Mouse (Mus musculus) cerebellum, adult 9-10 months (tissue): ENCODE measurements around the gene Camkk1.

Source experiments
- DNase-seq: peaks from one replicate; pipeline ENCODE4 v3.0.0; 2022

Camkk1 gene

GRCm38 (mm10) chr11:73015391-73016102, 3.3 kb upstream of the Camkk1 start:
- peak; percentile 82 for DNase-seq

- no peak for DNase-seq
Measured at GRCm38 (mm10) chr11:73016103-73016420, 2.7 kb upstream of the Camkk1 start.

- peak; percentile 74 for DNase-seq
Measured at GRCm38 (mm10) chr11:73019147-73019795, 463 bp downstream of the Camkk1 start.

GRCm38 (mm10) chr11:73020953-73021800, 2.4 kb downstream of the Camkk1 start:
- peak; percentile 65 for DNase-seq

- peak; percentile 86 for DNase-seq
Measured at GRCm38 (mm10) chr11:73023099-73023498, 4.3 kb downstream of the Camkk1 start.

GRCm38 (mm10) chr11:73023827-73024226, 5.0 kb downstream of the Camkk1 start:
- DNase-seq = no peak

- no peak for DNase-seq
Measured at GRCm38 (mm10) chr11:73024236-73024904, 5.6 kb downstream of the Camkk1 start.

GRCm38 (mm10) chr11:73026961-73027360, 8.2 kb downstream of the Camkk1 start:
- DNase-seq = no peak

- DNase-seq = peak; percentile 94
Measured at GRCm38 (mm10) chr11:73030821-73031498, 12.2 kb downstream of the Camkk1 start.

- DNase-seq = no peak
Measured at GRCm38 (mm10) chr11:73031536-73031935, 12.7 kb downstream of the Camkk1 start.

- peak; percentile 10 for DNase-seq
Measured at GRCm38 (mm10) chr11:73036077-73036476, 17.3 kb downstream of the Camkk1 start.

- peak; percentile 15 for DNase-seq
Measured at GRCm38 (mm10) chr11:73036889-73037288, 18.1 kb downstream of the Camkk1 start.

- DNase-seq = peak; percentile 9
Measured at GRCm38 (mm10) chr11:73037691-73038090, 18.9 kb downstream of the Camkk1 start.

- peak; percentile 61 for DNase-seq
Measured at GRCm38 (mm10) chr11:73039102-73039799, 20.4 kb downstream of the Camkk1 start.

GRCm38 (mm10) chr11:73044229-73044755, 25.5 kb downstream of the Camkk1 start:
- peak; percentile 13 for DNase-seq

- peak; percentile 15 for DNase-seq
Measured at GRCm38 (mm10) chr11:73044789-73045188, 26.0 kb downstream of the Camkk1 start.

GRCm38 (mm10) chr11:73047542-73047996, 28.8 kb downstream of the Camkk1 start, which contains the start of gene Ncbp3:
TSS of gene Ncbp3 (plus strand) at chr11:73047783.
- DNase-seq = peak; percentile 97

GRCm38 (mm10) chr11:73048030-73048876, 29.4 kb downstream of the Camkk1 start:
- DNase-seq = no peak

GRCm38 (mm10) chr11:73049335-73049734, 30.5 kb downstream of the Camkk1 start:
- peak; percentile 85 for DNase-seq

- DNase-seq = no peak
Measured at GRCm38 (mm10) chr11:73052795-73053194, 34.0 kb downstream of the Camkk1 start.
